ENCODE assay signal across 7 mouse cellular contexts in genomic region chrX:8251789-8252333, GRCm38 (mm10). TPM values are rescaled to one million over a fixed set of nuclear protein-coding genes. Genes with fewer than 3 reads are reported as not detected.
A peak's percentile ranks its signal among the peaks of the same experiment; 100 is the strongest.
DNase-seq lines count a peak whose midpoint lies in the region; ATAC-seq and TF ChIP-seq lines count a peak whose summit lies in the region.

No protein-coding gene starts in this region.

- H3K9ac ChIP-seq in forebrain, embryonic 12.5 days = peak overlapping the region; percentile 65
- peak overlapping the region; percentile 74 for H3K9ac ChIP-seq in liver, embryonic 12.5 days
- H3K9ac ChIP-seq in stomach, postnatal 0 days (ENCODE audit: low read length) = peak overlapping the region; percentile 64

- no peak overlapping the region for H3K27ac ChIP-seq in forebrain, embryonic 12.5 days
- H3K27ac ChIP-seq in liver, embryonic 12.5 days = peak overlapping the region; percentile 78
- H3K27ac ChIP-seq in stomach, postnatal 0 days (replicated peaks) = no peak overlapping the region

- peak; percentile 9 for DNase-seq in spleen, adult 12 weeks (ENCODE audit: low spot score)
- no peak for DNase-seq in spleen, postnatal 36 days (ENCODE audit: low spot score in 2 of 2)
- no peak for DNase-seq in stomach, postnatal 0 days (ENCODE audit: low spot score)
- DNase-seq in retina, postnatal 1 day = no peak
- DNase-seq in adrenal gland, postnatal 10 days = no peak

- H3K4me1 ChIP-seq in forebrain, embryonic 12.5 days = peaks cover 9% of the 10 kb centered on the region
- H3K4me1 ChIP-seq in liver, embryonic 12.5 days = peaks cover 13% of the 10 kb centered on the region
- no peaks in the 10 kb centered on the region for H3K4me1 ChIP-seq in stomach, postnatal 0 days (replicated peaks; ENCODE audit: control insufficient read depth, insufficient read depth)

- H3K4me3 ChIP-seq in forebrain, embryonic 12.5 days (replicated peaks) = peak overlapping the region; percentile 55
- peak overlapping the region; percentile 73 for H3K4me3 ChIP-seq in liver, embryonic 12.5 days
- H3K4me3 ChIP-seq in stomach, postnatal 0 days (ENCODE audit: low read depth, low read length) = peak overlapping the region; percentile 51

- H3K27me3 ChIP-seq in forebrain, embryonic 12.5 days = no peaks in the 10 kb centered on the region
- no peaks in the 10 kb centered on the region for H3K27me3 ChIP-seq in liver, embryonic 12.5 days (replicated peaks)
- H3K27me3 ChIP-seq in stomach, postnatal 0 days (ENCODE audit: control insufficient read depth, insufficient read depth, low read length) = no peaks in the 10 kb centered on the region

- H3K9me3 ChIP-seq in forebrain, embryonic 12.5 days = no peaks in the 10 kb centered on the region
- H3K9me3 ChIP-seq in liver, embryonic 12.5 days (replicated peaks) = no peaks in the 10 kb centered on the region
- H3K9me3 ChIP-seq in stomach, postnatal 0 days (ENCODE audit: control insufficient read depth, low read length) = no peaks in the 10 kb centered on the region

- TF ChIP-seq EP300 in stomach, postnatal 0 days (optimal IDR thresholded peaks at IDR 0.05) = no peak

- H3K36me3 ChIP-seq in forebrain, embryonic 12.5 days (replicated peaks) = no peaks in the 10 kb centered on the region
- peaks cover 24% of the 10 kb centered on the region for H3K36me3 ChIP-seq in liver, embryonic 12.5 days
- no peaks in the 10 kb centered on the region for H3K36me3 ChIP-seq in stomach, postnatal 0 days (ENCODE audit: control insufficient read depth, insufficient read depth, low read length)

- no peak for TF ChIP-seq CTCF in stomach, postnatal 0 days (IDR thresholded peaks at IDR 0.05; ENCODE audit: low read depth)

- ATAC-seq in forebrain, embryonic 12.5 days (ENCODE audit: low FRiP score) = peak; percentile 70; the same call in 1 of the 2 replicates
- ATAC-seq in liver, embryonic 12.5 days = peak; percentile 50
- peak; percentile 50 for ATAC-seq in stomach, postnatal 0 days (ENCODE audit: low FRiP score, low TSS enrichment)

- H3K4me2 ChIP-seq in forebrain, embryonic 12.5 days = peak overlapping the region; percentile 56
- H3K4me2 ChIP-seq in liver, embryonic 12.5 days = peak overlapping the region; percentile 66
- peak overlapping the region; percentile 58 for H3K4me2 ChIP-seq in stomach, postnatal 0 days (replicated peaks; ENCODE audit: low read depth)

- WGBS in forebrain, embryonic 12.5 days = 13% methylated on average over 18 of the region's 18 CpGs
- 9% methylated on average over 18 of the region's 18 CpGs for WGBS in liver, embryonic 12.5 days (ENCODE audit: insufficient replicate concordance)
- WGBS in stomach, postnatal 0 days = 15% methylated on average over 18 of the region's 18 CpGs

RNA-seq across cellular contexts. Expression of gene Ftsj1, which starts 0.3 kb away (rescaled TPM):
- 42.6 and 44.8 TPM in 2 replicates for polyA plus RNA-seq in forebrain, embryonic 12.5 days (2016; fragmentation: Nextera tagmentation; extraction: Ambion mirVana)
- polyA plus RNA-seq in liver, embryonic 12.5 days (2016; fragmentation: Nextera tagmentation; extraction: Ambion mirVana) = 42.2 and 42.6 TPM in 2 replicates
- polyA plus RNA-seq in stomach, postnatal 0 days (2015; fragmentation: Nextera tagmentation; extraction: Ambion mirVana) = 19.9 and 20.3 TPM in 2 replicates
- total RNA-seq in adrenal gland, postnatal 10 days (2021) = 10 to 100 TPM; 18.3 to 22.3 TPM

RNA-seq across cellular contexts. Expression of gene Slc38a5, which starts 19.1 kb away (rescaled TPM):
- 3.3 and 3.9 TPM in 2 replicates for polyA plus RNA-seq in forebrain, embryonic 12.5 days (2016; fragmentation: Nextera tagmentation; extraction: Ambion mirVana)
- polyA plus RNA-seq in liver, embryonic 12.5 days (2016; fragmentation: Nextera tagmentation; extraction: Ambion mirVana) = 75.0 and 77.7 TPM in 2 replicates
- polyA plus RNA-seq in stomach, postnatal 0 days (2015; fragmentation: Nextera tagmentation; extraction: Ambion mirVana) = 5.2 and 6.4 TPM in 2 replicates
- total RNA-seq in adrenal gland, postnatal 10 days (2021) = 1 to 10 TPM; 2.5 to 2.7 TPM

RNA-seq across cellular contexts. Expression of gene Porcn, which starts 45.5 kb away (rescaled TPM):
- polyA plus RNA-seq in forebrain, embryonic 12.5 days (2016; fragmentation: Nextera tagmentation; extraction: Ambion mirVana) = 20.1 and 22.9 TPM in 2 replicates
- 1.2 and 1.4 TPM in 2 replicates for polyA plus RNA-seq in liver, embryonic 12.5 days (2016; fragmentation: Nextera tagmentation; extraction: Ambion mirVana)
- 12.5 and 14.3 TPM in 2 replicates for polyA plus RNA-seq in stomach, postnatal 0 days (2015; fragmentation: Nextera tagmentation; extraction: Ambion mirVana)
- total RNA-seq in adrenal gland, postnatal 10 days (2021) = 1 to 10 TPM; 5.4 to 7.8 TPM

RNA-seq across cellular contexts. Expression of gene Ebp, which starts 58.5 kb away (rescaled TPM):
- polyA plus RNA-seq in forebrain, embryonic 12.5 days (2016; fragmentation: Nextera tagmentation; extraction: Ambion mirVana) = 19.5 and 25.3 TPM in 2 replicates
- 58.3 and 59.8 TPM in 2 replicates for polyA plus RNA-seq in liver, embryonic 12.5 days (2016; fragmentation: Nextera tagmentation; extraction: Ambion mirVana)
- 75.4 and 85.7 TPM in 2 replicates for polyA plus RNA-seq in stomach, postnatal 0 days (2015; fragmentation: Nextera tagmentation; extraction: Ambion mirVana)
- 10 to 100 TPM; 41.5 to 53.1 TPM for total RNA-seq in adrenal gland, postnatal 10 days (2021)

Comparison
In these comparisons a context has a peak if more than half of its experiments do, and no peak if none do; other contexts are left out.
1. RNA of gene Slc38a5, which starts 19.1 kb away (polyA plus RNA-seq): 75.0 to 77.7 TPM in liver, embryonic 12.5 days; 5.2 to 6.4 TPM in stomach, postnatal 0 days and 3.3 to 3.9 TPM in forebrain, embryonic 12.5 days; every median in the first group is over 10 times any median in the second.
2. Peak in every context shown above with its lines, with median percentiles within 50 percentile points of each other: ATAC-seq, H3K4me2 ChIP-seq, H3K4me3 ChIP-seq and H3K9ac ChIP-seq.